Mouse (Mus musculus): Measurements from ENCODE around the gene Glcci1. TPM values are rescaled to one million over a fixed set of nuclear protein-coding genes. Genes with fewer than 3 reads are reported as not detected.

Glcci1 gene
- total RNA-seq (2014; fragmentation: Nextera tagmentation) (11.0 and 16.9 TPM in 2 replicates), total RNA-seq (2017) (3.0 and 7.0 TPM in 2 replicates)

GRCm38 (mm10) chr6:8509551-8509950 lies at the start of gene Glcci1:
Glcci1 (plus strand) TSS chr6:8509600.
- ATAC-seq (replicated peaks; ENCODE audit: low FRiP score, low TSS enrichment, poor library complexity, severe bottlenecking) = 0 out of 2 replicates have a peak, but pooled peaks have one; percentile 8

- no peak for ATAC-seq (replicated peaks; ENCODE audit: low FRiP score, low TSS enrichment, poor library complexity, severe bottlenecking)
Measured at GRCm38 (mm10) chr6:8462447-8462846, 47.0 kb upstream of the Glcci1 start.

GRCm38 (mm10) chr6:8465388-8465787 lies 44.0 kb upstream of the Glcci1 start:
- no peak for ATAC-seq (replicated peaks; ENCODE audit: low FRiP score, low TSS enrichment, poor library complexity, severe bottlenecking)

- ATAC-seq (replicated peaks; ENCODE audit: low FRiP score, low TSS enrichment, poor library complexity, severe bottlenecking) = no peak
Measured at GRCm38 (mm10) chr6:8465985-8466384, 43.4 kb upstream of the Glcci1 start.

- no peak for ATAC-seq (replicated peaks; ENCODE audit: low FRiP score, low TSS enrichment, poor library complexity, severe bottlenecking)
Measured at GRCm38 (mm10) chr6:8467667-8468337, 41.6 kb upstream of the Glcci1 start.

GRCm38 (mm10) chr6:8469918-8470317 lies 39.5 kb upstream of the Glcci1 start:
- ATAC-seq (replicated peaks; ENCODE audit: low FRiP score, low TSS enrichment, poor library complexity, severe bottlenecking) = no peak

- no peak for ATAC-seq (replicated peaks; ENCODE audit: low FRiP score, low TSS enrichment, poor library complexity, severe bottlenecking)
Measured at GRCm38 (mm10) chr6:8472125-8472524, 37.3 kb upstream of the Glcci1 start.

GRCm38 (mm10) chr6:8472915-8473314 lies 36.5 kb upstream of the Glcci1 start:
- peak; percentile 34; the same call in 1 of the 2 replicates for ATAC-seq (replicated peaks; ENCODE audit: low FRiP score, low TSS enrichment, poor library complexity, severe bottlenecking)

GRCm38 (mm10) chr6:8473498-8473897 lies 35.9 kb upstream of the Glcci1 start:
- ATAC-seq (replicated peaks; ENCODE audit: low FRiP score, low TSS enrichment, poor library complexity, severe bottlenecking) = no peak

- ATAC-seq (replicated peaks; ENCODE audit: low FRiP score, low TSS enrichment, poor library complexity, severe bottlenecking) = peak; percentile 48
Measured at GRCm38 (mm10) chr6:8474316-8474715, 35.1 kb upstream of the Glcci1 start.

- no peak for ATAC-seq (replicated peaks; ENCODE audit: low FRiP score, low TSS enrichment, poor library complexity, severe bottlenecking)
Measured at GRCm38 (mm10) chr6:8474820-8475219, 34.6 kb upstream of the Glcci1 start.

GRCm38 (mm10) chr6:8479176-8479575 lies 30.2 kb upstream of the Glcci1 start:
- ATAC-seq (replicated peaks; ENCODE audit: low FRiP score, low TSS enrichment, poor library complexity, severe bottlenecking) = no peak

- peak; percentile 69 for ATAC-seq (replicated peaks; ENCODE audit: low FRiP score, low TSS enrichment, poor library complexity, severe bottlenecking)
Measured at GRCm38 (mm10) chr6:8484437-8485275, 24.7 kb upstream of the Glcci1 start.

- no peak for ATAC-seq (replicated peaks; ENCODE audit: low FRiP score, low TSS enrichment, poor library complexity, severe bottlenecking)
Measured at GRCm38 (mm10) chr6:8485414-8486175, 23.8 kb upstream of the Glcci1 start.

- ATAC-seq (replicated peaks; ENCODE audit: low FRiP score, low TSS enrichment, poor library complexity, severe bottlenecking) = no peak
Measured at GRCm38 (mm10) chr6:8486391-8487043, 22.9 kb upstream of the Glcci1 start.

GRCm38 (mm10) chr6:8487044-8487853 lies 22.2 kb upstream of the Glcci1 start:
- ATAC-seq (replicated peaks; ENCODE audit: low FRiP score, low TSS enrichment, poor library complexity, severe bottlenecking) = peak; percentile 79

- ATAC-seq (replicated peaks; ENCODE audit: low FRiP score, low TSS enrichment, poor library complexity, severe bottlenecking) = peak; percentile 19
Measured at GRCm38 (mm10) chr6:8488249-8488648, 21.2 kb upstream of the Glcci1 start.

GRCm38 (mm10) chr6:8489266-8489665 lies 20.1 kb upstream of the Glcci1 start:
- ATAC-seq (replicated peaks; ENCODE audit: low FRiP score, low TSS enrichment, poor library complexity, severe bottlenecking) = no peak

All from megakaryocyte-erythroid progenitor cell, adult 5-6 weeks (primary cell).